ENCODE assay signal across 21 mouse cellular contexts in the genomic region with DNA sequence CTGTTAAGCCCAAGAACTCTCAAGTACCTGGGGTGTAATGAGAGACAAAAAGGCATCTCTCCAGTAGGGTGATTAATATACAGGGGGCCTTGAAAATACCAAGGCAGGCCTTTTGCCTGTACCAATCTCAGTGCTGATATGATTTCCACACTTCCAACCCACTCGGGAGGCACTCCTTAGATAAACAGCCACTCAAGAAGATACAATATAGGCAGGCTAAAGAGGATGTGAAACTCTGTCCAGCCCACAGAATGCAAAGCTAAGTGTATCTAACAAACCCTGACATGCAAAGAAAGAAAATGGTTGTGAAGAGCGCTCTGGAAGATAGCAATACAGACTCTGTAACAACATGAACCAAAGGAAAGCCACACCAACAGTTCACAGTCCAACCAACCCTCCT. TPM values are rescaled to one million over a fixed set of nuclear protein-coding genes. Genes with fewer than 3 reads are reported as not detected.
A peak's percentile ranks its signal among the peaks of the same experiment; 100 is the strongest.
DNase-seq lines count a peak whose midpoint lies in the region; ATAC-seq and TF ChIP-seq lines count a peak whose summit lies in the region.
"Had no signal": no experiment of that assay in that cellular context is flagged by ENCODE, and none has a peak within 500 bp of the region (broad histone marks: within the 10 kb centered on the region; RNA-seq: fewer than 3 reads in every experiment).

No protein-coding gene starts in this region.

- no peaks in the 10 kb centered on the region for H3K9me3 ChIP-seq in lung, postnatal 0 days (ENCODE audit: low read length)
- no peaks in the 10 kb centered on the region for H3K9me3 ChIP-seq in heart, embryonic 11.5 days (replicated peaks; ENCODE audit: control insufficient read depth, low read length)
- H3K9me3 ChIP-seq: embryonic facial prominence, embryonic 12.5 days; forebrain, embryonic 15.5 days; G1E; heart, embryonic 10.5 days; heart, embryonic 15.5 days; hindbrain, embryonic 13.5 days had no signal

- no peaks in the 10 kb centered on the region for H3K4me1 ChIP-seq in lung, postnatal 0 days (ENCODE audit: insufficient read depth, low read depth, low read length)
- H3K4me1 ChIP-seq in heart, embryonic 11.5 days (ENCODE audit: control insufficient read depth, insufficient read depth, low read length): no peaks in the 10 kb centered on the region
- H3K4me1 ChIP-seq: embryonic facial prominence, embryonic 12.5 days; forebrain, embryonic 15.5 days; heart, embryonic 10.5 days; heart, embryonic 15.5 days; hindbrain, embryonic 13.5 days had no signal

- no peak overlapping the region for H3K4me2 ChIP-seq in lung, postnatal 0 days (replicated peaks; ENCODE audit: low read depth, low read length)
- H3K4me2 ChIP-seq in heart, embryonic 11.5 days: no peak overlapping the region
- H3K4me2 ChIP-seq: embryonic facial prominence, embryonic 12.5 days; forebrain, embryonic 15.5 days; heart, embryonic 15.5 days; hindbrain, embryonic 13.5 days had no signal

- 0 out of 2 replicates have a peak, but pooled peaks cover 4% of the 10 kb centered on the region for H3K36me3 ChIP-seq in lung, postnatal 0 days (ENCODE audit: insufficient read depth, low read length)
- H3K36me3 ChIP-seq in splenic B cell, adult 2 months (ENCODE audit: control insufficient read depth, insufficient read depth, low read length, poor library complexity, severe bottlenecking): 0 out of 2 replicates have a peak, but pooled peaks cover 1% of the 10 kb centered on the region
- no peaks in the 10 kb centered on the region for H3K36me3 ChIP-seq in heart, embryonic 11.5 days (ENCODE audit: control insufficient read depth, insufficient read depth, low read length)

- H3K27me3 ChIP-seq in lung, postnatal 0 days (replicated peaks; ENCODE audit: insufficient read depth, low read length): no peaks in the 10 kb centered on the region
- H3K27me3 ChIP-seq in splenic B cell, adult 2 months (ENCODE audit: control insufficient read depth, insufficient read depth, low read length, poor library complexity, severe bottlenecking): no peaks in the 10 kb centered on the region
- no peaks in the 10 kb centered on the region for H3K27me3 ChIP-seq in heart, embryonic 11.5 days (ENCODE audit: control insufficient read depth, insufficient read depth, low read length)
- H3K27me3 ChIP-seq: embryonic facial prominence, embryonic 12.5 days; forebrain, embryonic 15.5 days; heart, embryonic 15.5 days; hindbrain, embryonic 13.5 days had no signal

- no peak overlapping the region for H3K9ac ChIP-seq in lung, postnatal 0 days (replicated peaks; ENCODE audit: low read depth)
- no peak overlapping the region for H3K9ac ChIP-seq in heart, embryonic 11.5 days (ENCODE audit: low read depth, low read length)
- H3K9ac ChIP-seq: embryonic facial prominence, embryonic 12.5 days; forebrain, embryonic 15.5 days; heart, embryonic 15.5 days; hindbrain, embryonic 13.5 days had no signal

- no peak for TF ChIP-seq CTCF in lung, postnatal 0 days (IDR thresholded peaks at IDR 0.05)

- H3K4me3 ChIP-seq in lung, postnatal 0 days (ENCODE audit: low read depth, low read length): no peak overlapping the region
- no peak overlapping the region for H3K4me3 ChIP-seq in heart, embryonic 11.5 days (ENCODE audit: low read depth, low read length)
- H3K4me3 ChIP-seq: embryonic facial prominence, embryonic 12.5 days; forebrain, embryonic 15.5 days; heart, embryonic 10.5 days; heart, embryonic 15.5 days; hindbrain, embryonic 13.5 days had no signal

- TF ChIP-seq EP300 in lung, postnatal 0 days (IDR thresholded peaks at IDR 0.05): no peak

- H3K27ac ChIP-seq in lung, postnatal 0 days (ENCODE audit: low read length): no peak overlapping the region
- H3K27ac ChIP-seq in heart, embryonic 11.5 days (ENCODE audit: low read depth, low read length): no peak overlapping the region
- H3K27ac ChIP-seq: embryonic facial prominence, embryonic 12.5 days; forebrain, embryonic 15.5 days; heart, embryonic 10.5 days; heart, embryonic 15.5 days; hindbrain, embryonic 13.5 days; hindbrain, postnatal 0 days had no signal

- peak; percentile 15 for DNase-seq in lung, postnatal 36 days
- DNase-seq in lung, postnatal 0 days (ENCODE audit: low spot score): no peak
- peak; percentile 54 to 58 for DNase-seq in B cell, adult 2 months
- peak; percentile 71 for DNase-seq in splenic B cell, adult 2 months (ENCODE audit: low read depth, low spot score)
- no peak for DNase-seq in kidney, postnatal 14 days
- DNase-seq: adrenal gland, postnatal 10 days; cerebellum, adult 11 months; cerebellum, adult 8-10 months; cerebellum, postnatal 14 days; gastrocnemius, postnatal 36 days; heart, adult 18-20 months; heart, postnatal 14 days had no signal

- 66% methylated on average over 2 of the region's 2 CpGs for WGBS in lung, postnatal 0 days
- WGBS in heart, embryonic 11.5 days (ENCODE audit: insufficient replicate concordance): 66% methylated on average over 2 of the region's 2 CpGs

- no peak for ATAC-seq in lung, postnatal 0 days
- ATAC-seq in megakaryocyte, adult 5-6 weeks (ENCODE audit: poor library complexity, severe bottlenecking): peak; percentile 57; the same call in 1 of the 2 replicates
- no peak for ATAC-seq in heart, embryonic 11.5 days (replicated peaks; ENCODE audit: insufficient number of reproducible peaks, low FRiP score, low TSS enrichment)
- ATAC-seq: forebrain, embryonic 15.5 days; hindbrain, postnatal 0 days had no signal

RNA-seq across cellular contexts. Expression of a gene that starts 36.8 kb away (rescaled TPM):
- 21.6 and 24.3 TPM in 2 replicates for polyA plus RNA-seq in lung, postnatal 0 days (2015; fragmentation: Nextera tagmentation; extraction: Ambion mirVana)
- 54.5 and 58.7 TPM in 2 replicates for total RNA-seq in megakaryocyte, adult 5-6 weeks (2015)
- total RNA-seq in megakaryocyte, adult 5-6 weeks (2017): 69.5 and 85.7 TPM in 2 replicates
- 18.3 and 18.7 TPM in 2 replicates for polyA plus RNA-seq in heart, embryonic 11.5 days (2014; fragmentation: Nextera tagmentation; extraction: Ambion mirVana)

RNA-seq across cellular contexts. Expression of a gene that starts 41.8 kb away (rescaled TPM):
- polyA plus RNA-seq in lung, postnatal 0 days (2015; fragmentation: Nextera tagmentation; extraction: Ambion mirVana): 6.9 and 7.9 TPM in 2 replicates
- 8.0 and 12.3 TPM in 2 replicates for total RNA-seq in megakaryocyte, adult 5-6 weeks (2015)
- 6.6 and 8.2 TPM in 2 replicates for total RNA-seq in megakaryocyte, adult 5-6 weeks (2017)
- 14.7 and 17.9 TPM in 2 replicates for polyA plus RNA-seq in heart, embryonic 11.5 days (2014; fragmentation: Nextera tagmentation; extraction: Ambion mirVana)

RNA-seq across cellular contexts. Expression of a gene that starts 42.1 kb away (rescaled TPM):
- 1.0 and 1.1 TPM in 2 replicates for polyA plus RNA-seq in lung, postnatal 0 days (2015; fragmentation: Nextera tagmentation; extraction: Ambion mirVana)
- total RNA-seq in megakaryocyte, adult 5-6 weeks (2015): 37.9 and 43.1 TPM in 2 replicates
- total RNA-seq in megakaryocyte, adult 5-6 weeks (2017): 99.2 and 109 TPM in 2 replicates
- polyA plus RNA-seq in heart, embryonic 11.5 days (2014; fragmentation: Nextera tagmentation; extraction: Ambion mirVana): 0.16 and 0.54 TPM in 2 replicates

Comparison
In these comparisons a context has a peak if more than half of its experiments do, and no peak if none do; other contexts are left out.
1. DNase-seq: peak in lung, postnatal 36 days (single experiment), B cell, adult 2 months (2 of 2) and splenic B cell, adult 2 months (single experiment); none in lung, postnatal 0 days (single experiment) and kidney, postnatal 14 days (single experiment).